15 mouse cellular contexts compared by ENCODE assay signal in the genomic region with DNA sequence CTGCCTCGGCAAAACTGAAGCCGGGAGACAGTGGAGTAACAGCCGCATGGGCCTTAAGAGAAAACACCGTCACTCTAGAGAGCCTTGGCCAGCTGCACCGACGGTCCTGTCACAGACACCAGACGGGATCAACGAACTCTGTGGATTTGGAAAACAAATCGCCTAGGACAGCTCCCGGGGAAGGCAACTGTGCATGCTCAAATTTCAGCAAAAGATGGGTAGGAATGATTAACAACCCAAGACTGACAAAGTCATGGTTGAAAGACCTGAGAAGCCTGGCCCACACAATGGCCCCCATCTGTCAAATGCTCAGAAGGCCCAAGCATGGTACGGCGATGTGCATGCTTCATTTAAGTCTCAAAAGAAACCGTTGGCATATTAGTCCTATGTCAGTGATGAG.
A peak's percentile ranks its signal among the peaks of the same experiment; 100 is the strongest.
DNase-seq lines count a peak whose midpoint lies in the region; ATAC-seq and TF ChIP-seq lines count a peak whose summit lies in the region.
"Had no signal": no experiment of that assay in that cellular context is flagged by ENCODE, and none has a peak within 500 bp of the region (broad histone marks: within the 10 kb centered on the region; RNA-seq: fewer than 3 reads in every experiment).

No protein-coding gene starts in this region.

- 36% methylated on average over 13 of the region's 13 CpGs for WGBS in lung, embryonic 14.5 days
- 17% methylated on average over 13 of the region's 13 CpGs for WGBS in hindbrain, embryonic 11.5 days
- 72% methylated on average over 13 of the region's 13 CpGs for WGBS in liver, embryonic 11.5 days

- H3K4me1 ChIP-seq in lung, embryonic 14.5 days (ENCODE audit: insufficient read depth), result peaks cover 5% of the 10 kb centered on the region; the same call in 1 of the 2 replicates
- H3K4me1 ChIP-seq in hindbrain, embryonic 11.5 days (replicated peaks; ENCODE audit: control insufficient read depth, insufficient read depth, low read length), result peaks cover 6% of the 10 kb centered on the region
- 0 out of 2 replicates have a peak, but pooled peaks cover 6% of the 10 kb centered on the region for H3K4me1 ChIP-seq in liver, embryonic 11.5 days (replicated peaks; ENCODE audit: control insufficient read depth, insufficient read depth, low read length)

- no peak overlapping the region for H3K27ac ChIP-seq in lung, embryonic 14.5 days (ENCODE audit: low read depth)
- H3K27ac ChIP-seq in hindbrain, embryonic 11.5 days (ENCODE audit: low read depth, low read length), result peak overlapping the region; percentile 68
- no peak overlapping the region for H3K27ac ChIP-seq in liver, embryonic 11.5 days (ENCODE audit: low read depth, low read length)
- H3K27ac ChIP-seq: limb, embryonic 15.5 days; stomach, postnatal 0 days had no signal

- no peak overlapping the region for H3K4me2 ChIP-seq in lung, embryonic 14.5 days
- no peak overlapping the region for H3K4me2 ChIP-seq in hindbrain, embryonic 11.5 days (replicated peaks; ENCODE audit: low read depth, low read length)
- H3K4me2 ChIP-seq in liver, embryonic 11.5 days, result no peak overlapping the region
- H3K4me2 ChIP-seq: limb, embryonic 15.5 days had no signal

- H3K4me3 ChIP-seq in lung, embryonic 14.5 days (ENCODE audit: low read depth, low read length), result no peak overlapping the region
- H3K4me3 ChIP-seq in hindbrain, embryonic 11.5 days (ENCODE audit: low read depth, low read length), result no peak overlapping the region
- H3K4me3 ChIP-seq in liver, embryonic 11.5 days (ENCODE audit: low read depth, low read length), result no peak overlapping the region
- H3K4me3 ChIP-seq: limb, embryonic 15.5 days; myocyte had no signal

- no peaks in the 10 kb centered on the region for H3K27me3 ChIP-seq in lung, embryonic 14.5 days (ENCODE audit: insufficient read depth, low read length)
- H3K27me3 ChIP-seq in hindbrain, embryonic 11.5 days (ENCODE audit: control insufficient read depth, insufficient read depth, low read length), result no peaks in the 10 kb centered on the region
- H3K27me3 ChIP-seq in liver, embryonic 11.5 days (replicated peaks; ENCODE audit: control insufficient read depth, insufficient read depth, low read length), result no peaks in the 10 kb centered on the region
- H3K27me3 ChIP-seq: limb, embryonic 15.5 days had no signal

- H3K9me3 ChIP-seq in lung, embryonic 14.5 days (ENCODE audit: low read depth, low read length), result no peaks in the 10 kb centered on the region
- no peaks in the 10 kb centered on the region for H3K9me3 ChIP-seq in hindbrain, embryonic 11.5 days (ENCODE audit: control insufficient read depth, low read length)
- no peaks in the 10 kb centered on the region for H3K9me3 ChIP-seq in liver, embryonic 11.5 days (ENCODE audit: control insufficient read depth, low read length)
- H3K9me3 ChIP-seq: limb, embryonic 15.5 days had no signal

- no peak for ATAC-seq in lung, embryonic 14.5 days (ENCODE audit: insufficient read depth)
- ATAC-seq in hindbrain, embryonic 11.5 days (ENCODE audit: low FRiP score), result peak; percentile 70
- no peak for ATAC-seq in liver, embryonic 11.5 days (replicated peaks; ENCODE audit: low FRiP score)

- peak; percentile 41 for DNase-seq in lung, embryonic 14.5 days
- no peak for DNase-seq in lung, postnatal 25 days (ENCODE audit: low spot score)
- DNase-seq in embryo, embryonic 10.5 days (ENCODE audit: low spot score), result peak; percentile 62
- peak; percentile 49 for DNase-seq in hindbrain, embryonic 11.5 days (ENCODE audit: low spot score)
- DNase-seq in kidney, postnatal 14 days, result peak; percentile 15
- no peak for DNase-seq in liver, embryonic 11.5 days (ENCODE audit: low spot score)
- DNase-seq in adrenal gland, postnatal 10 days, result no peak
- DNase-seq: adrenal gland, adult 8-10 months; heart, adult 18-20 months; heart, postnatal 14 days; layer of hippocampus, postnatal 36 days; spleen, adult 18-20 months had no signal

- no peak overlapping the region for H3K9ac ChIP-seq in lung, embryonic 14.5 days
- no peak overlapping the region for H3K9ac ChIP-seq in hindbrain, embryonic 11.5 days (ENCODE audit: low read depth, low read length)
- no peak overlapping the region for H3K9ac ChIP-seq in liver, embryonic 11.5 days (ENCODE audit: low read depth, low read length)
- H3K9ac ChIP-seq: limb, embryonic 15.5 days had no signal

- H3K36me3 ChIP-seq in lung, embryonic 14.5 days (ENCODE audit: insufficient read depth), result no peaks in the 10 kb centered on the region
- no peaks in the 10 kb centered on the region for H3K36me3 ChIP-seq in hindbrain, embryonic 11.5 days (ENCODE audit: control insufficient read depth, insufficient read depth, low read length)
- H3K36me3 ChIP-seq in liver, embryonic 11.5 days (ENCODE audit: control insufficient read depth, insufficient read depth, low read length), result no peaks in the 10 kb centered on the region
- H3K36me3 ChIP-seq: limb, embryonic 15.5 days had no signal

- TF ChIP-seq CTCF in lung, embryonic 14.5 days (IDR thresholded peaks at IDR 0.05; ENCODE audit: low read depth), result no peak

Comparison
In these comparisons a context has a peak if more than half of its experiments do, and no peak if none do; other contexts are left out.
1. DNase-seq: peak in lung, embryonic 14.5 days (single experiment), embryo, embryonic 10.5 days (single experiment), hindbrain, embryonic 11.5 days (single experiment) and kidney, postnatal 14 days (single experiment); none in lung, postnatal 25 days (single experiment), liver, embryonic 11.5 days (single experiment) and adrenal gland, postnatal 10 days (single experiment).